Mouse (Mus musculus) adrenal gland, postnatal 36 days (tissue): ENCODE measurements around the gene Spx. TPM values are rescaled to one million over a fixed set of nuclear protein-coding genes. Genes with fewer than 3 reads are reported as not detected.

ENCODE experiments used
- DNase-seq, 2 experiments: peaks; one replicate each; pipeline ENCODE4 v3.0.0; 2021; ENCODE audit warnings: mixed read lengths in 1 of 2
- long read RNA-seq, 2 experiments: library from polyadenylated mRNA; stranded (forward); transcript quantifications; one replicate each; pipeline ENCODE4 v2.0.0; 2021; ENCODE audit warnings: borderline sequencing depth in 2 of 2
- total RNA-seq, 2 experiments: library from RNA; stranded (reverse); gene quantifications; 2 replicates each; pipeline ENCODE4 v1.2.3; 2021

The Spx gene
- under 1 TPM; 0.36 to 0.46 TPM for total RNA-seq
- long read RNA-seq, experiment 1, result 0 reads
- long read RNA-seq, experiment 2, result 0 reads

DNA sequence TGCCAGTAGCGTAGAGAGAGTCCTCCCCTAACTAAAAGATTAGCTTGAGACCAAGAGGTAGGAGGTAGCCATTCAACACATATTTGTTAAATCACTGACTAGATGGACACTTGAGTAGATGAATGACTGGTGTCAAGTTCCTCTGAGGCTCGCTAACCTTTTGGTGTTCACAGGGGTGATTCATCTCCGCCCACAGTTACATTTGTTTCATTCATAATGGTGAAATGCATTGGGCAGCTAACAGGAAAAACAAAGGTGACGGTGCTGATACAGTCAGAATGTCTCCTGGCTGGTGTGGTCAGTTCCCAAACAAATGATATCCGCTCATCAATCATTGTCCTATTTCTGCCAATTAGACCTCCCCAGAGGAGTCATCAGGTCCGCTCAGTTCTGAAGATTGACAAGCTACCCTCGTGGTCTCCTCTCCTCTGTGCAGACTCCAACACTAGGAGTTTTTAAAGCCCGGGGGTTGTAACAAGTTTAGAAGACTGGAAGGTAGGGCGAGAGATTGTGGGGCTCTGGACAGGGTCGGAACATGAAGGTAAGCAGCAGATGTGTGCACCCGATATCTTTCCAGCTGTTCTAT lies at the start of gene Spx:
Spx (plus strand) TSS at position 536 of the 586 bp plus-strand sequence.
- DNase-seq, result no peak

DNA sequence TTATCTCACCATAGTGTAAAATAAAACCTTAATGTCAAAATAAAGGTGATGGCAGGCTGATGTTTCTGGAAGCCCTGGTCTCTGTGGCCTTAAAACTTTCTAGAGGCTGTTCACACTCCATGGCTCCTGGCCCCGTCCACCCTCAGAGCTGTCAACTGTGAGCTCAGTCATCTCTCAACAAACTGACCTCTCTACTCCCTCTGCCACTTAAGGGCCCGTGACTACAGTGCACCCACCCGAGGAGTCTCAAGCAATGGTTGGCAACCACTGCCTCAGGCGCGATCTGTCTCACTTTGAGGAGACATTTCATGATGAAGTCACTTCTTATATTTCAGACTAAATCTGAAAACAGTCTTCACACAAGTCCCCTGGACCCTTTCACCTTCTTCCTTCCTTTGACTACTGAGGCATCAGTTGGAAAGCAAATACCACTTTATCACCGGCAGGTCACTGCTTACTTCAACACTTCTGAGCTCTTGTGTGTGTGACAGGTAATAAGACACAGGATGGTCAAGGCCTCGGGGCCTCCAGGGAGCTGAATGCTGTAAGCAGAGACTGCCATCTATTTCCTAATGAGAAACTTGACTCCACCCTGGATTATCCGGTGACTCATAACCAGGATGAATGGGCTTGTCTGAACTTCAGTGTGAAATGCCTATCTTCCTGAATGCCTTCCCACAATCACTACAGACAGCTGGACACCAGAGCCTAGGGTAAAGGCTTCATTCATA lies 47.3 kb upstream of the Spx start:
- no peak for DNase-seq

DNA sequence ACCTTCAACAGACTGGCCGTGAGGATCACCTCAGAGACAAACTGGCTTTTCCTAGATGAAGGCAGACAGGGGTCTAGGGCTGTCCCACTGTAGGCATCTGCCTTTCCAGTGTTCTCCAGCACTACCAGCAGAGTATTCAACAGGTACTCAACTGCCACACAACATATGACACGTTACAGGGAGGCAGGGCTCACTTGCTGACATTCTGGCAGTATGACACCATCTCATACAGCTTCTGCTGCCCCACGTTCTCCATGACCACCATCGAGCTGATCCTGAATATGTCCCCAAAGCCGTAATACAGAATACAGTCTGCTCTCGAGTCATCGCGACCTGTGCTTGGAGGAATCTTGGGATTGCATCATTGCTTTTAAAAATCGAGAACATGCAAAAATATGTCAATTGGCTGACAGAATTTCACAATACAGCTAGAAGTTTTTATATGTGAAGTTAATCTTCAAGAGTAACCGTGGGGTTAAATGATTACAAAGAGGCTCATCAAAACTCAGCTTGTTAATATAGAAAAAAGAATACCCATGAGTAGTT lies 46.7 kb upstream of the Spx start:
- no peak for DNase-seq

DNA sequence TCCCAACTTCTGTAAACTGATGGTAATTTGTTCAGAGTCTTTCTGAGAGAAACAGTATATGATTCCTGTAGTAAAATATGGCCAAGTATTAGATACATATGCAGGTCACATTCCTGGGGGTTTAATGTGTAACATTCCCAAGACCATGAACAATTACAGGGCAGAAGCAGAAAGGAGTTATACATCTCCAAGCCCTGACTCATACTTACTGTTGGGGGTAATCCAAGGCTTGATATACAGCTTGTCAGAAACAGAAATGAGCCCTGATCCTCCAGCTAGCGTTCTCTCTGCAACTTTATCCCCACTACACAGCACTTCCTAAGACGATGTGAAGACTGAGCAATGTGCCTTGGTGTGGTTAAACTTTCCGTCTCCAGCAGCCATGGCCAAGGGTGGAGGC lies 45.7 kb upstream of the Spx start:
- DNase-seq, result no peak

DNA sequence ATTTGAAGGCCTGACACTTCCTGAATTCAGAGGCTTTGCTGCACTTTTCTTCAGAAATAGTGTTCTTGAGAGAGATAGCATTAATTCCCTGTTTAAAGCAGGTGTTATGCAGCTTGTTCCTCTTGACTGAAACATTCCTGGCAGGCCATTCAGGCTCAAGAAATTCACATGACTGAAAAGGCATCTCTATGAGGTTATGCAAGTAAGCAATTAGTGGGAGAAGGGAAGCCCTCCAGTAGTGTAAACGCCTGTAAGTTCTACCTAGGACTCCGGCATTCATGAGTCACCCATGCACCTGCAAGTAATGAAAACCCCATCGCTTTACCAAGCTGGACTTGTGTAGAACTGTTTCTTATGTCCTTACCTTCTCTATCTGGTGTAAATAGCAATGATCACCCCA lies 43.7 kb upstream of the Spx start:
- no peak for DNase-seq

DNA sequence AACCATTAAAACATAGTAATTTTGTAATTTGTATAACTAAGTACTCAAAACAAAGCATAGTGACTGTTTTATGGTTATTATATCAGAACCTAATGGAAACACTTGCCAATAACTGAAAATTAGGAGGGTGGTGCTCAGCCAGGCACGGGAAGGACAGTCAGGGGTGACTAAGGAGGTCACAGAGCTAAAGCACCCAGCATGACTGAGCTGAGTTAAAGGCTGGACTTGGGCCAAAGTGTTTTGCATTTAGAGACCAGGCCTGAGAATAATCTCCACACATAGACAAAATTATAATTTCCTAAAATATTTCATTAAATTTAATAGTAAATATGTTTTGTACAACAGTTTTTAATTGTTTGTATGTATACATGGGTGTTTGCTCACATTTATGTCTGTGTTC lies 36.2 kb upstream of the Spx start:
- DNase-seq, result peak in 1 of 2 experiments; percentile 33

DNA sequence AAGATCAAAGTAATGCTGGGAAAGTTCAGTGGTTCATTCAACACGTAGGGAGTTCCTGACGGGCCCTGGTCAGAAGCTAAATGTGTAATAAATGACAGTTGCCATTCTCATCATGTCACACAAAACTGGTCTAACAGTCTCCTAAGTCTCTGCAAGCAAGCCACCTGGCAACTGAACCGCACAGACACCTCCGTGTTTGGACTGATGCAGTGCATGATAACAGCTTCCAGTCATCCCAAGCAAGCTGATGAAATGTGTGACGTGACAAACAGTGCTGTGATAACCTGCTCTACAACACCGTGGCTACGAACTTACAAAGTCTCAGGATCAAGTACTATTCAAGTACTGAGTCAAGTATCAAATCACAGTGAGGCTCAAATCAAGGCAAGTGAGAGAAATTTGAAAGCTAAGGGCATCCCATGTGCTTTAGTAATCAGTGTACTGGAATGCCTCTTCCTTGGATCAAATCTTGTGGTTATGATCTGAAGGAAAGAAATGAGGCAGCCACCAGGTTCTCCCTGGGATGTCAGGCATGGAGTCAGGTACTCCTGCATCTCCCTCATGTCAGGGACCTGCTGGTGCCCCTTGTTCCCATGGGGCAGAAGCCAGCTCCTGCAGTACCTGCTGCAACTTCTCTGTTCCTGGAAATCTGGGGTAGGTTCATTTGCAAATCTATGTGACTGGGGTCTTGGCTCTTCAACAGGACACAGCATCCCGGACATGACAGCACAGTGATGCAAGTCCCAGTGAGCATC lies 34.5 kb upstream of the Spx start:
- DNase-seq, result no peak

DNA sequence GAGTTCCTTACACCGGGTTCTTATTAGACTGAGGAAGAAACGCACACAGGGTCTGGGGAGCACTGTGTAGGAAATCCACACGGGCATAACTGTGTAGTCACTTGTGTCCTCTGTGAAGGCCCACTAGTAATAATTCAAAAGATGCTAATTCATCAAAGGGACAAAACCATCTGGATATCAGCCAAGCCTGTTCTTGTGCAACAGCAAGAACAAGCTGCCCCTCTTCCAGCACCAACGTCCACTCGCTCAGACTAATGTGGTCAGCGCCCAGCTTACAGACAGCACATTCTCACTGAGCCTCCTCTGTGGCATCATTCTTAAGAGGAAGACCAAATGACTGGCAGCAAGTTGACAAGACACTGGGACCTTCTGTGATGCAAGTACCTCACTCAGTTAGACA lies 33.3 kb upstream of the Spx start:
- DNase-seq, result peak in 1 of 2 experiments; percentile 56

DNA sequence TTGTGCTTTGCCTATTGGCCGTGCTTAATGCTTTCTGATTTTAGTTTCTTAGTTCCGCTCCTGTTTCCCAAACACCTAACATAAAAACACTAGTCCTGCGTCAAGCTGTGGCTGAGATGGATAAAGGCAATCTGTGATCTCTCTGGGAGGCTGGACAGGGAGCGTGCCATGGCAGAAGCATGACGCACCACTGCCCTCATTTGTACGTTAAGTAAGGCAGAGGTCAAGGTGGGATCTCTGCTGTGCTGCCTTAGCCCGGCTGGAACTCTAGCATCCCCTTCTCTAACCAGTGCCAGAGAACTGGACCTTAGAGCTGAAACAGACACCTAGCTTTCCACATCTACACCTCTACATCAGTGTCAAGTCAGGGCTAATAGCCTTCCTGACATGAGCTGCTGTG lies 31.6 kb upstream of the Spx start:
- DNase-seq, result no peak

DNA sequence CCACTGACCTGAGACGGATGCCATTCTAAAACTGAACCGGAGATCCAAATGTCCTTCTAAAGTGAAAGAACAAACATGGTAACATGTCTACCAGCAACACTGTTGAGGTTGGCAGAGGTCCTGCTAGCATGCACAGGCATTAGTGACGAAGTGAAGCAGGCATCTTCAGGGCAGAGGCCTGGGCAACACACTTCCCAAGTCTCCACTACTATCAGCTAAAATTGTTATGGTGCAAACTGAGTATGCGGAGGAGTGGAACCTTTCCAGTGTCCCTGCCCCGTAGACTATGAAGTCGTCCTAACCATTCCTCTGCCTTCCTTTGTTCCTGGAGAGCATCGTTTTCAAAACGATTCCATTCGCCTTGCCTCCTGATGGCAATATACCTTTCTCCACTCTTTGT lies 28.7 kb upstream of the Spx start:
- DNase-seq, result no peak

DNA sequence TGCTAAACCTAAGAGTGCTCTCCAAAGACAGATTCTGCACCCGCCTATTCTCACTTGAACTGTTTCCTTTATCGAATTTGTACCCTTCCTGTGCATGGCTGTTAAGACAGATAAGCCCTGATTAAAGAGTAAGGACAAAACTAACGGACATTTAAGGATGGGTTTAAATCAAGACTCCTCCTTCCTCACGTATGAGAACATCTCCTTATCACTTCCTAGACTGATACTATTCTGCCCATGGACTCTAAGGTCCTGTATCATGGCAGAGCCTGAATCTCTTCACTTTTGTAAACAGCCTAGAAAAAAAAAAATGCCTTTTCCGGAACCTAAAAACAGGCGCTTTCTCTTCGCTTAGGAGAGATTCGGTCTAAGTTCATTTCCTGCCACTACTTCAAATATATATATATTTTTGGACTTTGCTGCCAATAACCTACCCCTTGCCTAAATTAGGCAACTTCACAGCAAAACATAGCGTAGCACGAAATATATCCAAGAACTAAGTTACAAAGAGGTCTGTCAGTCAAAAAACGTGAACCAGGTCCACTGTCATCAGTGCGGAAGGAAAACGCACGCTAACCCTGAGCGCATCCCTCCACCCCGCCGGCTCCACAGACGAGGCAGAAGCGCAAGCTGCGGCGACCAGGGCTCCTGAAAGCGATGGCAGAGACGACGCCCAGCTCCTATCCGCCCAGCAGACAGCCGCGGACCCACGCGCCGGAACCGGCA lies 26.8 kb upstream of the Spx start:
- DNase-seq, result no peak

DNA sequence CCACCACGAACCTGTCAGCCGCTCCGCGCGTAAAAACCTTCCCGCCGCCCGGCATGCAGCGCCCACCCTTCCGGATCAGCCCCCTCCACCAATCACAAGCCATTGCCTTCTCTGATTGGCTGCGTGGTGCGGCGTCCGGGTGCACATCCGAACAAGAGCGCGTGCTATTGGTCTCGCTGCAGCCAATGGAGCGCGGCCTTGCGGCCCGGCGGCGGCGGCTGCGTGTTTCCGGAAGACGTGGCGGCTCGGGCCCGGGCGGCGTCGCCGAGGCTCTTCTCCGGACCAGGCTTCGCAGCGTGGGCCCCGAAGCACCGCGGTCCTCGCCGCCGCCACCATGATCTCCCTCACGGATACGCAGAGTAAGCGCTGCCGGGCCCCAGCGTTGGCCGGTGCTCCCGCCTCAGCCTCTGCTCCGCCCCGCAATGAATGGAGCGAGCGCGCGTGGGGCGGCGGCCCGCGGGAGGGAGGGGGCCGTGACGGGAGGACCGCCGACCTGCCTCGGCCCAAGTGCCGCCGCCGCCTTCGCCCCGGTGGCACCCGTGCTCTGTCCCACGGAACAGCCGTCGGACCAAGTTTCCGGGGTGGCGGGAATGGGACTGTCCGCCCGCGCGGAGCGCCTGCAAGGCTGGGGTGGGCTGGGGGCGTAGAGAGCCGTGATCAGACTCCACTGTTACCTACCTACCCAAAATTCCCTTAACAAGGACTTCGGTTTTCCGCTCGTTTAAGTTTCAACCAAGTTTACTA lies 26.1 kb upstream of the Spx start, which contains the start of the genes Recql and Golt1b:
Recql (minus strand) TSS at position 77 of the 744 bp plus-strand sequence.
Golt1b (plus strand) TSS at position 211 of the 744 bp plus-strand sequence.
- peak; percentile 99 for DNase-seq

DNA sequence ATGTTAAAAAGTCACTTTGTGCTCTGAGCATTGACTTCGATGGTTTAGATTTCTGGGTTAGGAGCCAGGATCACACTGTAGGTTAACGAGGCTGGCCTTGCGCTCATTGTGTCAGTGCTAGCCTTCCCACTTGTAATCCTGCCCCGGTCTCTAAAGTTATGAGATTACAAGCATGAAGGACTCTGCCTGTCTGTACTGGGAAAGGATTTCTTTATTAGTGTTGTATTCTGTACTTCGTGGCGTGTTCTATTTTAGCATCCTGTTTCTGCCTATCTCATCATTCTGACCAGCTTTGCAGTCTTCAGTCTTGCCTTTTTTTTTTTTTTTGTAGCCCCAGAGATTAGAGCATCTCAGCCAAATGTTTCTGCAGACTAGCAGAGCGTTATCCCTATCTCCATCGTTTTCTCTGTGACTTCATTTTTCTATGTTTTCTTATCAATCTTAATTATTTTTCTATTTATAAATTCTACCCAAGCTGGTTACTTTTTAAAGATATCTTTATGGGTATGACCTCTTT lies 25.4 kb upstream of the Spx start:
- no peak for DNase-seq

DNA sequence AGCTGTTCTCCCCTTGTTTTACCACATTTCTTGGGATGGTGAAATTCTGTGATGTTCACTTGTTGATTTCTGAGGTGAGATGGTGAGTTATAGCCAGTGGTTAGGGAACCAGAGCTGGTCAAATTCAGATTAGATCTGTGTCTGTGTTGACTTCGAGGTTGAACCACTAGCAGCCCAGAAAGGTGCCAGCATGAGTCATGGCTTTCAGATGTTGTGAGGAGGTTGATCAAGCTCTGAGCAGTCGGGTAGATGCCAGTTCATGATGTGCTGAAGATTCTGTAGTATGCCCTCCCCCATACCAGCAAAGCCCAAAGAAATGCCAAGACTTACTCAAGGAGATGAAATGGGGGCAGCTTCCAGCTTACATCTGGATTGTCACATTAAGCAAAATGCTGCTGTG lies 24.1 kb upstream of the Spx start:
- no peak for DNase-seq

DNA sequence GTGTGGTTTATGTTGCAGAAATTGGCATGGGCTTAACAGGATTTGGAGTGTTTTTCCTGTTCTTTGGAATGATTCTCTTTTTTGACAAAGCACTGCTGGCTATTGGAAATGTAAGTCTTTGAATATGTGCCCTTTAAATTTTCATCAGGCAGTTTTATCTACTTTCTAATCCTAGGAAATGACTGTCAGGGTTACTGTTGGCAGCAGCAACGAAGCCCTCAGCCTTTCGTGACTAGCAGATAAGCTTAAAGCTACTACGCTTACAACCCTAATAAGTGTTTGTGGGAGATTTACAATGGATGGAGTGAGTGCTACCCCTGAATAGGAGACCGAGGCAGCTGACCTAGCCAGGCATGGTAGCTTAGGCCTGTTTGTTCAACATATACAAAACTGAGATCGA lies 20.9 kb upstream of the Spx start:
- DNase-seq, result no peak

DNA sequence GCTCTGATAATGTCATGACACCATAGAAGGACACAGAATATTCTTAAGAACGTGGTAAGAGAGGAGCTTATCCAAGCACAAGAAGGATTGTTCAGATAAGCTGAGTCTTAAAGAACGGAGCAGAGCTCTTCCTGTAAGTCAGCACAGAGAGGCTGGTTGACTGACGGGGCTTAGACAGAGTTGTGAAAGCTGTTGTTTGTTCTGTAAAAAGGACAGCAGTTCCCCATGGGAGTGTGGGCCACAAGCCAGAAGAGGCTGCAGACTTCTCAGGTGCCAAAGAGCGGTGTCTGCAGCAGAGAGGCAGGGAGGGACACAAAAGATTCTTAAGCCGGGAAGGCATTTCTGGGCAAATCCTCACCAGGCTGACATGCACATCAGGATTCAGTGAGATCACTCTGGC lies 18.6 kb upstream of the Spx start:
- no peak for DNase-seq

DNA sequence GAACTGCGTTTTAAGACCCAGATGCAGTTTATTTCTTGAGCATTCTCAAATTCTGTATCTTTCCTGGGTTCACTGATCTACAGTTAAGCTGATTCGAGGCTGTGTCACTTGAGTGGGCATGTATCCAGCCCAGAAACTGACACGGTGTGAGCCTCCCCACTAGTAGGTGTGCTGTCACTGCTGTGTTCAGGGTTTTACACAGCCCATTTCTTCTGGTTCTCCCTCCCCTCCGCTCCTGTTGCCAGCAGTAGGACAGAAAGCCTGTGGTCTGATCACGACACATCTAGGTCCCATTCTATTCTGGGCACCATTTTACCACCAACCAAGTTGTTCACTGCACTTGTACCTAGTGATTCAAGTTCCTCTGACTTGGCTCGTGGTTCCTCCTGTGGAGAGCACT lies 17.5 kb upstream of the Spx start:
- no peak for DNase-seq

DNA sequence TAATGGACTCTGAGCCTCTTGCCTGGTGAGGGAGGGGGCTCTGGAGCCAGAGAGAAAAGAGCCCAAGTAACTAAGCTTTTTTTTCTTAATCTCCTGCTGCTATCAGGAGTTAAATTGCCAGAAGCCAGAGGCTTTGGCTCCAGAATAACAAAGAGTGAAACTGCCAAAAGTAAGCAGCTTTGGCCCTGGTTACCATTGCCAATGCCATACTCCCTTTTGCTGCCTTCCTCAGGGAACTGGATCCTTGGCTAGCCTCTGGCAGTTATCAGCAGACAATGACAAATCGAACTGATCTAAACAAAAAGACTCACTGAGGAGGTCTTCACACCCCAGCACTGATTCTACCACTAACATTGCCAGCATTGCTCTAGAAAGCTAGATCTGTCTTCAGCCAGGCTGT lies 2.1 kb upstream of the Spx start:
- no peak for DNase-seq

DNA sequence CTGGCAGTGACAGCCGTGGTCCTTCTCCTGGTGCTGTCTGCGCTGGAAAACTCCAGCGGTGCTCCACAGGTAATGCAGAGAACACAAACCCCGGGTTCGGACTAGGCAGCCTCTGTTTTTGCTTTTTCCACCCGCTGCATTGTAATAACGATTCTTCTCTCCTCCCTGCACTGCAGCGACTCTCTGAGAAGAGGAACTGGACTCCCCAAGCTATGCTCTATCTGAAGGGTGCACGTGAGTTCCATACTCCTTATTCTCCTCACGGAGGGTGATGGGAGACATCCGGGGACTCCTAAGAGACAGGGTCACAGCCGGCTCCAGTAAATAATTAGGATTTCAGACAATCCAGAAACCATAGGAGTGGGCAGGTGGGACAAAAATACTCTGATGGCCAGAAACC lies 604 bp downstream of the Spx start:
- DNase-seq, result no peak

DNA sequence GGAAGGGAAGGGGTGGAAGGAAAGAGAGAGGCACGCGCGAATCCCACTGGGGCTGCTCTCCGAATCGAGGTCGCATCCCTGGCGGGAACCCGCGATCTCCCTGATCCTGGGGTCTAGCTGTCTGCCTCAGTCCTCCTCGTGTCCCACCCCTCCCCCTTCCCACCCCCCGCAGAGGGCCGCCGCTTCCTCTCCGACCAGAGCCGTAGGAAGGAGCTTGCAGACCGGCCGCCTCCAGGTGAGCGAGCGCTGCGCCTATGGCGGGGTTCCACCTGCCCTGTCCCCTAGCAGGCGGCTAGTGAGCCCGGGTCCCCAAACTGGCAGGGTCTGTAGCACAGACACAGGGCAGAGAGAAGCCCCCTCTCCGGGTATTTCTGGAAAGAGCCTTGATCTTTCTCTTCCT lies 1.4 kb downstream of the Spx start:
- no peak for DNase-seq

DNA sequence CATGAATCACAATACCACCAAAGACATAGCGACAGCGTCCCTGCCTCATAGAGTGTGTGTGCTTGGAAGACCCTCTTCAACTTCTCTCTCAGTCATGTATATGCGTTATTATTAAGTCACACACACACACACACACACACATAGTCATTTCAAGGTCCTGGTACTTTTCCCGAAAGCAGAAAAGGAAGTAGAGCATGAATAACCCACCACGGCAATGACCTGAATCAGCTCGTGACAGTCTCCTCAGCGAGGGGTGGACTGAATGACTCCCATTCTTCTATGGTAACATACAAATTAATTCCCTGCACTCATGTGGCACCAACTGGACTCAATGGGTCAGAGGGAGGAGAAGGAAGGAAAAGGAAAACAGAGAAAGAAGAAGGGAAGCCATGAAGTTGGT lies 11.7 kb downstream of the Spx start:
- DNase-seq, result no peak
